Mouse (Mus musculus): Measurements from ENCODE around the gene Kcnj16. TPM values are rescaled to one million over a fixed set of nuclear protein-coding genes. Genes with fewer than 3 reads are reported as not detected.

The Kcnj16 gene
- polyA plus RNA-seq, 1 experiment, result 2.3 TPM

DNA sequence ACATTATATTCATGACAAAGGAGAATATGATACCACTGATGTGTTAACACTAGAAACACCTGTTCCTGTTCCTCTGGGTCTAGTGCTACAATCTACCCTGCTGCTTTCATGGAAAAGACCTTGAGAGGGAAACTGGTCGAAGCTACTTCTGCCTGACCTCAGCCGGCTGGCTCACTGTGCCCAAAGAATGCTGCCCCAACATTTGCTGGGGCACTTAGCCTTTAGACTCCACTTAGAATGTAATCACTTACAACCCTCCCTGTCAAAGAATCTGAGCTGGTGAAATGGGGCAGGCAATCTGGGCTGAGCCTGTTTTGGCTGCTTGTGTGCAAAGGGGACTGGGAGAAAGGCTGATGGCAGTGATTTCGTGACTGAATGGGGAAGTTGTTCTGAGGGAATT, 18.1 kb downstream of the Kcnj16 start:
- peaks cover 12% of the 10 kb centered on the region for H3K4me1 ChIP-seq (ENCODE audit: control insufficient read depth, insufficient read depth, low read length)
- H3K4me3 ChIP-seq (ENCODE audit: insufficient read depth, low read length), result no peak overlapping the region
- peak overlapping the region; percentile 83 for H3K27ac ChIP-seq (ENCODE audit: insufficient read depth, low read depth, low read length)
- TF ChIP-seq CTCF (IDR thresholded peaks at IDR 0.05; ENCODE audit: low read depth, low read length) (no peak), POLR2A (IDR thresholded peaks at IDR 0.05; ENCODE audit: borderline replicate concordance, low read depth, low read length) (no peak)

DNA sequence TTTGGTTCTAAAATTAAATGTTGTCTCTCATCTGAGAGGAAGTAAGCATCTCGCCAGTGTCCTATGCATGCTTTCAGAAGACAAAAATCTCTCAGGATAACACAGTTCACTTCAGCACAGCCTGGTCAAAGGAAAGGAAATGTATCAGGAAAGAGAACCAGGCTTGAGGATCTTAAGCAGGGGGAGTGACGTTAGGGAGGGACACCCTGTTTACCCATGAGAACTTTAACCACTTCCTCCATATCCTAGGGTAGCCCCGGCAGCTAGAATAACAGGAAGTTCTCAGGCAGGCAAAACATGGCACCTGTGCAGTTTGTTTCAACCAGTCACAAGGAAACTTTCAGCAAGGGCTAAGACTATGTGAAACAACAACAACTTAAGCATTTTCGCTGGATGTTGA, 25.8 kb downstream of the Kcnj16 start:
- Histone ChIP-seq H3K27ac (ENCODE audit: insufficient read depth, low read depth, low read length) (peak overlapping the region; percentile 87), H3K4me1 (ENCODE audit: control insufficient read depth, insufficient read depth, low read length) (peaks cover 18% of the 10 kb centered on the region), H3K4me3 (ENCODE audit: insufficient read depth, low read length) (no peak overlapping the region)
- TF ChIP-seq POLR2A (IDR thresholded peaks at IDR 0.05; ENCODE audit: borderline replicate concordance, low read depth, low read length) (no peak), CTCF (IDR thresholded peaks at IDR 0.05; ENCODE audit: low read depth, low read length) (no peak)

DNA sequence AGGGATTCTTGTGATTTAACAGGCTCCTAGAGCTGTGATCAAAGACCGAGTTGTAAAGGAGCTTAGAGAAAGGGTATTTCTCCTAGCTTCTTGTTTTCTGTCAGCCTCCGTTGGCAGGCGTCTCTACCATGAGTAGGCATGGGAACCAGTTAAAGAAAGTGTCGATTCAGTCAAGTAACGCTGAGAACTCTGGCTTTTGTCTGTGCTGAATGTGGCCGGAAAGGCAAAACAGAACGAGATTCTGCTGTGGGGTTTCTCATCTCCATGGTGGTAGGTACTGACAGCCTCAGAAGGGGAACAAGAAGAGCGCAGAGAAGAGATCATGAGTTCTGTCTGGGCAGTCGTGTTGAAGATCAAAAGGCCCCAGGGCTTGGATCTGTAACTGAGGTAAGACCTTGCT, 29.4 kb downstream of the Kcnj16 start:
- Histone ChIP-seq H3K4me1 (ENCODE audit: control insufficient read depth, insufficient read depth, low read length) (peaks cover 18% of the 10 kb centered on the region), H3K27ac (ENCODE audit: insufficient read depth, low read depth, low read length) (no peak overlapping the region), H3K4me3 (ENCODE audit: insufficient read depth, low read length) (no peak overlapping the region)
- TF ChIP-seq POLR2A (IDR thresholded peaks at IDR 0.05; ENCODE audit: borderline replicate concordance, low read depth, low read length) (no peak), CTCF (IDR thresholded peaks at IDR 0.05; ENCODE audit: low read depth, low read length) (no peak)

DNA sequence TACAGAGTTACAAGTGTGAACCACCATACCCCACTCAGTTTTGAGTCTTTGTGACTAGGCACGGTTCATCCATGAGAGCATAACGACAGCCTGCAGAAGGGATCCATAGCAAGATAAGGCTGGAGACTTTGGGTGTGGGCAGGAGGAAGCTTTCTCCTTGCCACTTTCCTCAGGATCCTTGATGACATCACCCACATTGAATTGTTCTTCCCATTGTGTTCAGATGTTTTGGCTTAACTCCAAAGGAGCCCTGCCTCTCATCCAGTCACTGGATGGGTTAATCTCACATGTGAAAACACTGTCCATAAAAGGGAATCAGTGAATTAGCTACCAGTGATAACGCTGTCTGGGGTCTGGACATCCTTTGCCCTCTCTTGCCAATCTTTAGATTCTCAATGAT, 37.3 kb downstream of the Kcnj16 start:
- TF ChIP-seq POLR2A (IDR thresholded peaks at IDR 0.05; ENCODE audit: borderline replicate concordance, low read depth, low read length) (no peak), CTCF (IDR thresholded peaks at IDR 0.05; ENCODE audit: low read depth, low read length) (no peak)
- no peaks in the 10 kb centered on the region for H3K4me1 ChIP-seq (ENCODE audit: control insufficient read depth, insufficient read depth, low read length)
- no peak overlapping the region for H3K27ac ChIP-seq (ENCODE audit: insufficient read depth, low read depth, low read length)
- H3K4me3 ChIP-seq (ENCODE audit: insufficient read depth, low read length), result no peak overlapping the region

DNA sequence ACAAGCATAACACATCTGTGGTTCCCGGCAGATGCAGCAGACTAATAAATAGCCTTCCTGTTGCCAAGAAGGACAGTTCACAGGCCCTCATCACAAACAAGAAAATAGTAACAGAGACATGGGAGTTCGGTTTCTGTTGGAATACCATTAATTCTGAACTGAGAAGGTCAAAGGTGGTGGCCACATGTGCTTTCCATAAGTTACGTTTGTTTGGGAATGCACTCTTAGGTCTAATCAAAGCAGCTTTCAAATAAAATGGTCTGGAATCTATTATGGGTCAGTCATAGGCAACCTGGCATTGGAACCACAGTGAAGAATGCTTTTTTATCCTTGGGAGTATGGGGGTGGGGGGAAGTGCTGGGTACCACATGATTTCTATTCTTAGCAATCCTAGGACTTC, 41.6 kb downstream of the Kcnj16 start:
- H3K4me1 ChIP-seq (ENCODE audit: control insufficient read depth, insufficient read depth, low read length), result no peaks in the 10 kb centered on the region
- no peak overlapping the region for H3K4me3 ChIP-seq (ENCODE audit: insufficient read depth, low read length)
- no peak overlapping the region for H3K27ac ChIP-seq (ENCODE audit: insufficient read depth, low read depth, low read length)
- TF ChIP-seq POLR2A (IDR thresholded peaks at IDR 0.05; ENCODE audit: borderline replicate concordance, low read depth, low read length) (no peak), CTCF (IDR thresholded peaks at IDR 0.05; ENCODE audit: low read depth, low read length) (no peak)

DNA sequence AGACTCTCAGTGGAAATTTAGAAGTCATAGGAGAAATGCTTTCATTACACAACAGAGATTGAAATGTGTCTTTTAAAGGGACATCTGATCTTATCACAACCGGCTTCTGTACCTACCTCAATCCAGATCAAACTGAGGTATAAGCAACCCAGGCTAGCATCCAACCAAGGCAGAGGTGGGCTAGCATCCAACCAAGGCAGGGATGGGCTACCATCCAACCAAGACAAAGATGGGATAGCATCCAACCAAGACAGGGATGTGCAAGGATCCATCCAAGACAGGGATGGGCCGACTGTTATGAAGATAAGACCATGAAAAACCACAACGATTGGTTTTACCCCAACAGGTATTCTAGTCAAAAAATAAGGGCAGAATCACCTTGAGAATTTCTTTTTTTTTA, 48.4 kb downstream of the Kcnj16 start:
- Histone ChIP-seq H3K4me3 (ENCODE audit: insufficient read depth, low read length) (no peak overlapping the region), H3K27ac (ENCODE audit: insufficient read depth, low read depth, low read length) (no peak overlapping the region), H3K4me1 (ENCODE audit: control insufficient read depth, insufficient read depth, low read length) (no peaks in the 10 kb centered on the region)
- TF ChIP-seq POLR2A (IDR thresholded peaks at IDR 0.05; ENCODE audit: borderline replicate concordance, low read depth, low read length) (no peak), CTCF (IDR thresholded peaks at IDR 0.05; ENCODE audit: low read depth, low read length) (no peak)

DNA sequence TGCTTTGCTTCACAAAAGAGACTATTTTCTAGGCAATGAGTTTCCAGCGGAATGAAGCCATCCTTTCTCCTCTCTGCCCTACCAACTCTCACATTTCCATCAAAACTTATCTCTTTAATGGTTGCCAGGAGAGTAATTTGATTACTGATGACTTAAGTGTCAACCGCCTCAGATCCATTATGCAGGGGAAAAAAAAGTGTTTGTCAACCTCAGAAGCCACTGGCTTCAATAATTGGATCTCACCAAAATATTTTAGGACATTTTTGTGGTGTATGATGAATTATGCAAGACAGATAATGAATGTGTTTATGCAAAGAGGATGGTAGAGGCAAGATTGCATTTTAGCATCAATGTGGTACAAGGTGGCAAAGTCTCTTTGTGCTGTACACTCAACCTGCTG, 52.4 kb downstream of the Kcnj16 start:
- Histone ChIP-seq H3K4me3 (ENCODE audit: insufficient read depth, low read length) (no peak overlapping the region), H3K27ac (ENCODE audit: insufficient read depth, low read depth, low read length) (no peak overlapping the region), H3K4me1 (ENCODE audit: control insufficient read depth, insufficient read depth, low read length) (no peaks in the 10 kb centered on the region)
- TF ChIP-seq CTCF (IDR thresholded peaks at IDR 0.05; ENCODE audit: low read depth, low read length) (no peak), POLR2A (IDR thresholded peaks at IDR 0.05; ENCODE audit: borderline replicate concordance, low read depth, low read length) (no peak)

DNA sequence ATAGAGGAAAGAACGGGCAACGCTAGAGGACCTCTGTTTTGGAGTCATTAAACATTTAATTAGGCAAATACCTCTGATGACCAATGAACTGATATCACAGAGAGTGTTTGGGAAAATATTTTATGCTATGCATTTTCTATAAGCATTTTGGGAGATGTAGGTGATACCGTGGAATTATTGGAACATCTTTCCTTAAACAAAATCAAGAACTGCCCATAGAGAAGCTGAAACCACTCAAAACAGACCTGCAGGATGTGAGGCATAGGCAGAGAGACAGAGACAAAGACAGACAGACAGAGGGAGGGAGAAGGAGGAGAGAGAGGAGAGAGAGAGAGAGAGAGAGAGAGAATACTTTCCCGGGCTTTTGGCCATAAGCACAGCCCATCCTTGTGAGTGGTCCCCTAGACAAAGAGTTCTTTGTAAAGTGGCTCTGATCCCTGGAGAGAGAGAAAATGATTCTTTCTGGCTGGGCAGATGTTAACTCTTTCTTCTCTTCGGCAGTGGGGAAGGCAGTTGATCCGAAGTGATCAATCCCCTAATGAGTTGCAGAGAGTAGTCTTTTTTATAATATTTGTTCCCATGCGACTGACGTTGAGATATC, 54.9 kb downstream of the Kcnj16 start:
- TF ChIP-seq CTCF (IDR thresholded peaks at IDR 0.05; ENCODE audit: low read depth, low read length), result no peak
- no peak for TF ChIP-seq POLR2A (IDR thresholded peaks at IDR 0.05; ENCODE audit: borderline replicate concordance, low read depth, low read length)
- Histone ChIP-seq H3K4me3 (ENCODE audit: insufficient read depth, low read length) (no peak overlapping the region), H3K4me1 (ENCODE audit: control insufficient read depth, insufficient read depth, low read length) (no peaks in the 10 kb centered on the region)

DNA sequence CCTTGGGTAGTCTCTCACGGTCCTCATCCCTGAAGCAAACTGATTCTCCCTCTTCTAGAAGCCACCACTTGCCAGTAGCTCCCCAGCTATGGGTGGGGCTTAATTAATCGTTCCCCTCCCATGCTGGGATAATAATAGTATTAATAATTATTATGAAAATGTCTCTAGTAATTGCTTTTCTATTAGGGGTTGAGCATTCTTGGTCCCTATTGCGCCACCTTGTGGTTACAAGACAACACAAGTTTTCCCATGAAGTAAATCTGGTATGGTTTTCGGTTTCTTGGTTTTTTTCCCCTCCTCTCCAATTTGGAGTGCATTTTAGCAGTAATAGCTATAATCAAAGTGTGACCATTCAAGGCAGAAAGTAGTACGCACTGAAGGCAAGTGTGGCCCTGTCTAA, 74.3 kb downstream of the Kcnj16 start:
- H3K4me1 ChIP-seq (ENCODE audit: control insufficient read depth, insufficient read depth, low read length), result no peaks in the 10 kb centered on the region
- no peak overlapping the region for H3K4me3 ChIP-seq (ENCODE audit: insufficient read depth, low read length)
- no peak for TF ChIP-seq CTCF (IDR thresholded peaks at IDR 0.05; ENCODE audit: low read depth, low read length)
- no peak for TF ChIP-seq POLR2A (IDR thresholded peaks at IDR 0.05; ENCODE audit: borderline replicate concordance, low read depth, low read length)
- H3K27ac ChIP-seq (ENCODE audit: insufficient read depth, low read depth, low read length), result no peak overlapping the region

More for the DNA sequence above, 54.9 kb downstream of the Kcnj16 start:
- no peak overlapping the region for H3K27ac ChIP-seq (ENCODE audit: insufficient read depth, low read depth, low read length)

DNA sequence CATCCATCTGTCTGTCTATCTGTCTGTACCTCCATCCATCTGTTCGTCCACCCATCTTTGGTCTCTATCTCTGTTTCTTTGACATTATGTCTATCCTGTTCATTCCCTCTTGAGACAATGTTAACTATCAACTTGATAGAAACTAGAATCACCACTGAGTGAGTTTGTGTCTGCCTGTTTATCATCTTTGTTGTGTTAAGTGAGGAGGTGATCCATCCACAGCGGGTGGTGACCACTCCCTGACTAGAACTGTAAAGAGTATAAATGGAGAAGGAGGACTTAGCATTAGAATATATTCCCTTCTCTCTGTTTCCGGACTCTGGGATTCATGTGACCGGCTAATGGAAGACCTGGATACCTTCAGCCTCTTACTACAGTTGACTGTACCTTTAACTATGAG, 75.5 kb downstream of the Kcnj16 start:
- Histone ChIP-seq H3K4me3 (ENCODE audit: insufficient read depth, low read length) (no peak overlapping the region), H3K4me1 (ENCODE audit: control insufficient read depth, insufficient read depth, low read length) (no peaks in the 10 kb centered on the region), H3K27ac (ENCODE audit: insufficient read depth, low read depth, low read length) (no peak overlapping the region)
- TF ChIP-seq POLR2A (IDR thresholded peaks at IDR 0.05; ENCODE audit: borderline replicate concordance, low read depth, low read length), result no peak
- no peak for TF ChIP-seq CTCF (IDR thresholded peaks at IDR 0.05; ENCODE audit: low read depth, low read length)

DNA sequence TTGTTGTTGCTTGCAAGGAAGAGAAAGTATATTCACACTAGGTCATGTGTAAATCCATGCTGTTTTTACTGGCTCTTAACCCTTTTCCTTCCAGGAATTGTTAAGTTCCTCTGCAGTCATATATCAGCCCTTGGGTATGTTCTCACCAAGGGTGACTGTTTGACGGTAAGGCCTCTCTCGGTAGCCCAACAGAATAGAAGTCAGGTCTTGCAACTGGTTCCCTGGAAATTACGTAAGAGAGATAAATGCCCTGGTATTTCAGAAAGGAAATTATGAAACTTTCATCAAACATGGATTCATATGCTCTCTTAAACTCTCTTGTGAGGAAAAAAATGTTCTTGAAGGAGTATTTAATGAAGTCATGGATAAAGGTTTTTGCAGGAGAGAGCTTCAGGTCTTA, 86.4 kb downstream of the Kcnj16 start:
- Histone ChIP-seq H3K4me3 (ENCODE audit: insufficient read depth, low read length) (no peak overlapping the region), H3K4me1 (ENCODE audit: control insufficient read depth, insufficient read depth, low read length) (peaks cover 27% of the 10 kb centered on the region), H3K27ac (ENCODE audit: insufficient read depth, low read depth, low read length) (no peak overlapping the region; the same call in 1 of the 2 replicates)
- TF ChIP-seq CTCF (IDR thresholded peaks at IDR 0.05; ENCODE audit: low read depth, low read length) (no peak), POLR2A (IDR thresholded peaks at IDR 0.05; ENCODE audit: borderline replicate concordance, low read depth, low read length) (no peak)
